In the genomic region with DNA sequence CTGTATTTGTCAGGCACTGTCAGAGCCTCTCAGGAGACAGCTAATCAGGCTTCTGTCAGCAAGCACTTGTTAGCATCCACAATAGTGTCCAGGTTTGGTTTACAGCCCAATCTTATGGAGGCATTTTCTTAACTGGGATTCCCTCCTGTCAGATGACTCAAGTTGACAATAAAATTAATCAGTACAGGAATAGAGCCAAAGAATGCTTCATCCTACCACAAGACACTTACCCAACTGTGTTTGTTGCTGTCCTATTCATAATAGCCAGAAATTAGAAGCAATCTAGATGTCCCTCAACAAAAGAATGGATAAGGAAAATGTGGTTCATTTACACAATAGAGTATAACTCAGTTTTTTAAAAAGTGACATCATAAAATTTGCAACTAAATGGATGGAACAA, we compare ENCODE assay signal across 16 mouse cellular contexts.
"Had no signal": no experiment of that assay in that cellular context is flagged by ENCODE, and none has a peak within 500 bp of the region (broad histone marks: within the 10 kb centered on the region; RNA-seq: fewer than 3 reads in every experiment).

No protein-coding gene starts in this region.

- DNase-seq: retina, postnatal 1 day; right cerebral cortex, adult 18-20 months; right cerebral cortex, postnatal 14 days; right cerebral cortex, postnatal 25 days; right cerebral cortex, postnatal 4 days; spleen, adult 18-20 months; thymus, adult 18-20 months; thymus, adult 2 months; thymus, postnatal 14 days; thymus, postnatal 25 days; thymus, postnatal 36 days; thymus, postnatal 4 days had no signal

- H3K27me3 ChIP-seq: neural tube, embryonic 12.5 days; neural tube, embryonic 13.5 days; neural tube, embryonic 15.5 days; stomach, embryonic 15.5 days had no signal

- H3K36me3 ChIP-seq: neural tube, embryonic 12.5 days; neural tube, embryonic 13.5 days; neural tube, embryonic 15.5 days; stomach, embryonic 15.5 days had no signal

- H3K4me3 ChIP-seq: neural tube, embryonic 12.5 days; neural tube, embryonic 13.5 days; neural tube, embryonic 15.5 days; stomach, embryonic 15.5 days had no signal
